In genomic region chr5:140545651-140546050, GRCm38 (mm10) we compare ENCODE assay signal across 23 mouse cellular contexts. TPM values are rescaled to one million over a fixed set of nuclear protein-coding genes. Genes with fewer than 3 reads are reported as not detected.
"Had no signal": no experiment of that assay in that cellular context is flagged by ENCODE, and none has a peak within 500 bp of the region (broad histone marks: within the 10 kb centered on the region; RNA-seq: fewer than 3 reads in every experiment).

No protein-coding gene starts in this region.

- H3K9ac ChIP-seq: liver, embryonic 14.5 days; lung, embryonic 14.5 days; midbrain, embryonic 12.5 days; neural tube, embryonic 13.5 days; neural tube, embryonic 15.5 days had no signal

- ATAC-seq: midbrain, embryonic 16.5 days had no signal

- DNase-seq: lung, adult 18-20 months; lung, embryonic 14.5 days; lung, postnatal 14 days; lung, postnatal 4 days; retina, postnatal 1 day; right cerebral cortex, adult 18-20 months; right cerebral cortex, postnatal 25 days; right cerebral cortex, postnatal 4 days; spleen, adult 18-20 months; thymus, adult 18-20 months; thymus, postnatal 14 days; thymus, postnatal 36 days had no signal

- H3K9me3 ChIP-seq: midbrain, embryonic 12.5 days; neural tube, embryonic 15.5 days had no signal

- H3K36me3 ChIP-seq: neural tube, embryonic 13.5 days; neural tube, embryonic 15.5 days had no signal

- H3K27me3 ChIP-seq: neural tube, embryonic 13.5 days; neural tube, embryonic 15.5 days had no signal

- H3K27ac ChIP-seq: liver, embryonic 14.5 days; midbrain, embryonic 12.5 days; neural tube, embryonic 13.5 days; neural tube, embryonic 15.5 days had no signal

- H3K4me3 ChIP-seq: midbrain, embryonic 12.5 days; myocyte; neural tube, embryonic 13.5 days; neural tube, embryonic 15.5 days had no signal

- H3K4me2 ChIP-seq: lung, embryonic 14.5 days; midbrain, embryonic 12.5 days; neural tube, embryonic 13.5 days; neural tube, embryonic 15.5 days had no signal

RNA-seq across cellular contexts. Expression of gene Grifin, which starts 19.2 kb away (rescaled TPM):
- total RNA-seq: megakaryocyte, adult 5-6 weeks; megakaryocyte-erythroid progenitor cell, adult 5-6 weeks had no signal
- polyA plus RNA-seq: lung, embryonic 14.5 days; lung, embryonic 16.5 days; midbrain, embryonic 12.5 days; myocyte; neural tube, embryonic 11.5 days; neural tube, embryonic 13.5 days; neural tube, embryonic 15.5 days; small intestine, adult 2 months had no signal
